Mouse (Mus musculus) testis, adult 2 months (tissue): ENCODE measurements around the gene Stfa2l1.
"Not testable (repeated sequence)": the region's sequence is repeated elsewhere in the genome, so short reads cannot be mapped to it uniquely, and the experiment has no call there.

Experiments
- CTCF ChIP-seq: fragments of 200-500 bp; IDR thresholded peaks from 2 replicates; pipeline ENCODE4 v1.5.1; 2012; ENCODE audit warnings: low read depth, mild to moderate bottlenecking, inconsistent platforms, low read length, moderate library complexity; ENCODE audit not compliant: control insufficient read depth, insufficient read depth, insufficient replicate concordance
- POLR2A ChIP-seq: fragments of 200-500 bp; IDR thresholded peaks from 2 replicates; pipeline ENCODE4 v1.6.1; 2012; ENCODE audit warnings: low read depth, mild to moderate bottlenecking, inconsistent platforms, low read length, moderate library complexity; ENCODE audit not compliant: control insufficient read depth

DNA sequence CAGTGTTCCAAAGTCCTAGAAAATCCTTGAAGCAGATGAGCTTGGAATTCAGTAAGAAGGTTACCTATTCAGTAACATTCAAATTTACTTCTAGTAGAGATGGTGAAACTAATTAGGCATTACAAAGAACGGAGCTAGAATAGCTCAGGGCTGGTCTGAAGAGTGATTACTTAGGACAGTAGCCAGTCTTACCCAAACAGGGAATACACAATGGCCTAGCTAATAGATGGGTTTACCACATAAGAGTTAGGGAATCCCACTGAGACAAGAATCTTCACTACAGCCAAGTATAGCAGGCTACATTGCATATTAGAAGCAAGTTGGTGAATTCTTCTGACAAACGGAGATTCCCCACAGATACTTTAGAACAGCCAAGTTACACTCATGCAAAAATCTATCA is 49.1 kb downstream of the Stfa2l1 start:
- not testable (repeated sequence) for TF ChIP-seq POLR2A, CTCF
